Mouse (Mus musculus) inflammation-experienced regulatory T-cells (primary cell): Measurements from ENCODE around the gene Plcl1. TPM values are rescaled to one million over a fixed set of nuclear protein-coding genes. Genes with fewer than 3 reads are reported as not detected.

ENCODE experiments used
- polyA plus RNA-seq, 2 experiments: library from polyadenylated mRNA; unstranded; fragments of 100-300 nt; shearing (Covaris generic); gene quantifications; one replicate each; pipeline ENCODE4 v1.2.1; 2017

Plcl1 gene
- polyA plus RNA-seq: 1 to 10 TPM; 7.4 to 9.6 TPM

GRCm38 (mm10) chr1:55405272-55406022 is at the start of gene Plcl1:
Gene Plcl1 (plus strand): TSS chr1:55405921.

GRCm38 (mm10) chr1:55363044-55363565 is 42.6 kb upstream of the Plcl1 start, which contains the start of gene Boll:
Gene Boll (minus strand): TSS chr1:55363469.

Other genes starting within 250 kb of the Plcl1 start
- gene Rftn2, start 179.1 kb upstream of the Plcl1 start, polyA plus RNA-seq: 1 to 10 TPM; 5.2 to 9.1 TPM
- gene Mars2, start 168.7 kb upstream of the Plcl1 start, polyA plus RNA-seq: 1 to 10 TPM; 2.5 to 3.9 TPM
- 1 to 10 TPM; 2.5 to 3.7 TPM for gene Boll, start 42.5 kb upstream of the Plcl1 start, polyA plus RNA-seq